ENCODE assay signal across 8 mouse cellular contexts in genomic region chr17:24549618-24550415, GRCm38 (mm10). TPM values are rescaled to one million over a fixed set of nuclear protein-coding genes. Genes with fewer than 3 reads are reported as not detected.
DNase-seq lines count a peak whose midpoint lies in the region; ATAC-seq and TF ChIP-seq lines count a peak whose summit lies in the region.

TSS of gene Pkd1 (plus strand) at chr17:24549834.

- WGBS in hindbrain, embryonic 10.5 days = under 1% methylated on average over 72 of the region's 72 CpGs
- WGBS in lung, postnatal 0 days = under 1% methylated on average over 49 of the region's 72 CpGs

- ATAC-seq in frontal cortex, adult (ENCODE audit: low TSS enrichment) = peak; percentile 84
- peak; percentile 96 for ATAC-seq in lung, postnatal 0 days

- TF ChIP-seq EP300 in lung, postnatal 0 days (IDR thresholded peaks at IDR 0.05) = no peak

- H3K9ac ChIP-seq in lung, postnatal 0 days (replicated peaks; ENCODE audit: low read depth) = peak within 1 kb of the TSS; percentile 73

- H3K4me3 ChIP-seq in hindbrain, embryonic 10.5 days = peak within 1 kb of the TSS; percentile 87
- H3K4me3 ChIP-seq in lung, postnatal 0 days (ENCODE audit: low read depth, low read length) = peak within 1 kb of the TSS; percentile 80

- TF ChIP-seq CTCF in lung, postnatal 0 days (IDR thresholded peaks at IDR 0.05) = peak; percentile 4; the same call in 1 of the 2 replicates

- no peaks in the 10 kb centered on the region for H3K36me3 ChIP-seq in hindbrain, embryonic 10.5 days
- no peaks in the 10 kb centered on the region for H3K36me3 ChIP-seq in lung, postnatal 0 days (ENCODE audit: insufficient read depth, low read length)

- peaks cover 43% of the 10 kb centered on the region for H3K4me1 ChIP-seq in hindbrain, embryonic 10.5 days (replicated peaks)
- H3K4me1 ChIP-seq in lung, postnatal 0 days (ENCODE audit: insufficient read depth, low read depth, low read length) = 0 out of 2 replicates have a peak, but pooled peaks cover 3% of the 10 kb centered on the region

- peak within 1 kb of the TSS; percentile 87 for H3K4me2 ChIP-seq in lung, postnatal 0 days (replicated peaks; ENCODE audit: low read depth, low read length)

- no peaks in the 10 kb centered on the region for H3K9me3 ChIP-seq in hindbrain, embryonic 10.5 days
- H3K9me3 ChIP-seq in lung, postnatal 0 days (ENCODE audit: low read length) = no peaks in the 10 kb centered on the region

- peak within 1 kb of the TSS; percentile 98 for H3K27ac ChIP-seq in hindbrain, embryonic 10.5 days
- peak within 1 kb of the TSS; percentile 96 for H3K27ac ChIP-seq in lung, postnatal 0 days (ENCODE audit: low read length)

- peak; percentile 100 for DNase-seq in MN1 (ENCODE audit: low spot score)
- DNase-seq in cerebellum, adult 9-10 months = peak; percentile 99
- peak; percentile 100 for DNase-seq in hindbrain, embryonic 10.5 days (ENCODE audit: low spot score)
- DNase-seq in layer of hippocampus, adult 9-11 months = peak; percentile 100
- DNase-seq in lung, postnatal 0 days (ENCODE audit: low spot score) = peak; percentile 100
- peak; percentile 99 for DNase-seq in ovary, postnatal 14 days (ENCODE audit: low spot score)
- peak; percentile 99 for DNase-seq in thymus, postnatal 14 days

- H3K27me3 ChIP-seq in hindbrain, embryonic 10.5 days (ENCODE audit: insufficient read depth, poor library complexity, severe bottlenecking) = peaks cover 38% of the 10 kb centered on the region
- H3K27me3 ChIP-seq in lung, postnatal 0 days (replicated peaks; ENCODE audit: insufficient read depth, low read length) = no peaks in the 10 kb centered on the region

RNA-seq across cellular contexts. Expression of gene Pkd1, which starts in this region (rescaled TPM):
- 11.9 and 21.7 TPM in 2 replicates for polyA plus RNA-seq in hindbrain, embryonic 10.5 days (2016; fragmentation: Nextera tagmentation; extraction: Ambion mirVana)
- 26.3 and 27.4 TPM in 2 replicates for polyA plus RNA-seq in lung, postnatal 0 days (2015; fragmentation: Nextera tagmentation; extraction: Ambion mirVana)

Comparison
In these comparisons a context has a peak if more than half of its experiments do, and no peak if none do; other contexts are left out.
1. Peak in every context shown above with its lines: DNase-seq, ATAC-seq, H3K4me3 ChIP-seq and H3K27ac ChIP-seq.